Mouse (Mus musculus): ENCODE results near the gene Gstp1. TPM values are rescaled to one million over a fixed set of nuclear protein-coding genes. Genes with fewer than 3 reads are reported as not detected.

Gene Gstp1
- polyA plus RNA-seq, 1 experiment from 2014 or later = 810 TPM

DNA sequence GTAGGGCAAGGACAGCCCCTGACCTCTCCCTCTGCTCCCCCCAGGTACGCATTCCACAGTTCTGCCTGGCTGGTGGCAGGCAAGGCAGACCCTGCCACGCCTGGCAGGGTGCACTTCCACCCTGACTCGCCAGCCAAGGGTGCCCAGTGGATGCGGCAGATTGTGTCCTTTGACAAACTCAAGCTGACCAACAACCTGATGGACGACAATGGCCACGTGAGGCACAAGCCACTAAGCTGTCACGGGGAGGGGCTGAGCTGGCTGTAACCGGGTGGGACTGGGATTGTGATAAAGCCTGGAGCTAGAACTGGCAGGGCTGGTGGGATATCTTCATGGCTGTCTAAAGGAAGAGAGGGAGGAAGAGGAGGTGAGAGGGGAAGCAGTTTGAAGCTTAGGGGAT lies 40.6 kb downstream of the Gstp1 start:
- DNase-seq (ENCODE audit: low spot score) (no peak), ATAC-seq (replicated peaks; ENCODE audit: low FRiP score, low TSS enrichment, low read depth) (no peak)
- Histone ChIP-seq H3K4me1 (replicated peaks; ENCODE audit: control insufficient read depth, insufficient read depth, low read length) (peaks cover 16% of the 10 kb centered on the region), H3K36me3 (ENCODE audit: control insufficient read depth, insufficient read depth, low read length) (no peaks in the 10 kb centered on the region), H3K27me3 (replicated peaks; ENCODE audit: control insufficient read depth, insufficient read depth, low read length) (no peaks in the 10 kb centered on the region), H3K9ac (ENCODE audit: low read length) (no peak overlapping the region), H3K4me2 (ENCODE audit: low read length) (no peak overlapping the region), H3K9me3 (ENCODE audit: control insufficient read depth, low read length) (no peaks in the 10 kb centered on the region), H3K27ac (ENCODE audit: low read depth) (no peak overlapping the region), H3K4me3 (ENCODE audit: low read depth, low read length) (no peak overlapping the region)
- WGBS = 47% methylated on average over 8 of the region's 8 CpGs

- H3K9me3 ChIP-seq (ENCODE audit: control insufficient read depth, low read length) = no peaks in the 10 kb centered on the region
- no peak overlapping the region for H3K9ac ChIP-seq (ENCODE audit: low read length)
- ATAC-seq (replicated peaks; ENCODE audit: low FRiP score, low TSS enrichment, low read depth) = no peak
- H3K27me3 ChIP-seq (replicated peaks; ENCODE audit: control insufficient read depth, insufficient read depth, low read length) = no peaks in the 10 kb centered on the region
- no peak for DNase-seq (ENCODE audit: low spot score)
- H3K36me3 ChIP-seq (ENCODE audit: control insufficient read depth, insufficient read depth, low read length) = no peaks in the 10 kb centered on the region
- no peak overlapping the region for H3K27ac ChIP-seq (ENCODE audit: low read depth)
- no peak overlapping the region for H3K4me2 ChIP-seq (ENCODE audit: low read length)
- 82% methylated on average over 8 of the region's 8 CpGs for WGBS
- no peak overlapping the region for H3K4me3 ChIP-seq (ENCODE audit: low read depth, low read length)
- peaks cover 15% of the 10 kb centered on the region for H3K4me1 ChIP-seq (replicated peaks; ENCODE audit: control insufficient read depth, insufficient read depth, low read length)
Observed at GRCm38 (mm10) chr19:3996747-3997146, 41.0 kb downstream of the Gstp1 start.

GRCm38 (mm10) chr19:3996106-3996505 lies 41.7 kb downstream of the Gstp1 start:
- DNase-seq (ENCODE audit: low spot score) (no peak), ATAC-seq (replicated peaks; ENCODE audit: low FRiP score, low TSS enrichment, low read depth) (no peak)
- H3K36me3 ChIP-seq (ENCODE audit: control insufficient read depth, insufficient read depth, low read length) = no peaks in the 10 kb centered on the region
- H3K27me3 ChIP-seq (replicated peaks; ENCODE audit: control insufficient read depth, insufficient read depth, low read length) = no peaks in the 10 kb centered on the region
- no peak overlapping the region for H3K27ac ChIP-seq (ENCODE audit: low read depth)
- H3K4me3 ChIP-seq (ENCODE audit: low read depth, low read length) = no peak overlapping the region
- H3K4me1 ChIP-seq (replicated peaks; ENCODE audit: control insufficient read depth, insufficient read depth, low read length) = peaks cover 9% of the 10 kb centered on the region
- H3K9ac ChIP-seq (ENCODE audit: low read length) = no peak overlapping the region
- no peaks in the 10 kb centered on the region for H3K9me3 ChIP-seq (ENCODE audit: control insufficient read depth, low read length)
- 75% methylated on average over 7 of the region's 7 CpGs for WGBS
- H3K4me2 ChIP-seq (ENCODE audit: low read length) = no peak overlapping the region

- no peaks in the 10 kb centered on the region for H3K36me3 ChIP-seq (ENCODE audit: control insufficient read depth, insufficient read depth, low read length)
- H3K4me1 ChIP-seq (replicated peaks; ENCODE audit: control insufficient read depth, insufficient read depth, low read length) = peaks cover 5% of the 10 kb centered on the region; the same call in 1 of the 2 replicates
- no peak overlapping the region for H3K27ac ChIP-seq (ENCODE audit: low read depth)
- H3K9ac ChIP-seq (ENCODE audit: low read length) = no peak overlapping the region
- H3K27me3 ChIP-seq (replicated peaks; ENCODE audit: control insufficient read depth, insufficient read depth, low read length) = no peaks in the 10 kb centered on the region
- 66% methylated on average over 3 of the region's 3 CpGs for WGBS
- H3K4me3 ChIP-seq (ENCODE audit: low read depth, low read length) = no peak overlapping the region
- no peaks in the 10 kb centered on the region for H3K9me3 ChIP-seq (ENCODE audit: control insufficient read depth, low read length)
- no peak for DNase-seq (ENCODE audit: low spot score)
- ATAC-seq (replicated peaks; ENCODE audit: low FRiP score, low TSS enrichment, low read depth) = no peak
- no peak overlapping the region for H3K4me2 ChIP-seq (ENCODE audit: low read length)
Observed at GRCm38 (mm10) chr19:3995505-3995904, 42.3 kb downstream of the Gstp1 start.

- no peaks in the 10 kb centered on the region for H3K9me3 ChIP-seq (ENCODE audit: control insufficient read depth, low read length)
- H3K4me1 ChIP-seq (replicated peaks; ENCODE audit: control insufficient read depth, insufficient read depth, low read length) = peaks cover 5% of the 10 kb centered on the region; the same call in 1 of the 2 replicates
- ATAC-seq (replicated peaks; ENCODE audit: low FRiP score, low TSS enrichment, low read depth) = no peak
- no peak overlapping the region for H3K27ac ChIP-seq (ENCODE audit: low read depth)
- H3K4me3 ChIP-seq (ENCODE audit: low read depth, low read length) = no peak overlapping the region
- DNase-seq (ENCODE audit: low spot score) = no peak
- WGBS = 68% methylated on average over 6 of the region's 6 CpGs
- H3K27me3 ChIP-seq (replicated peaks; ENCODE audit: control insufficient read depth, insufficient read depth, low read length) = no peaks in the 10 kb centered on the region
- no peaks in the 10 kb centered on the region for H3K36me3 ChIP-seq (ENCODE audit: control insufficient read depth, insufficient read depth, low read length)
- H3K4me2 ChIP-seq (ENCODE audit: low read length) = no peak overlapping the region
- H3K9ac ChIP-seq (ENCODE audit: low read length) = no peak overlapping the region
Observed at GRCm38 (mm10) chr19:3994932-3995331, 42.9 kb downstream of the Gstp1 start.

GRCm38 (mm10) chr19:3992416-3992815 lies 45.4 kb downstream of the Gstp1 start, which contains the start of gene Tbx10:
Tbx10 (plus strand) TSS chr19:3992752.
- no peak within 1 kb of the TSS for H3K4me3 ChIP-seq (ENCODE audit: low read depth, low read length)
- no peaks in the 10 kb centered on the region for H3K4me1 ChIP-seq (replicated peaks; ENCODE audit: control insufficient read depth, insufficient read depth, low read length)
- no peaks in the 10 kb centered on the region for H3K27me3 ChIP-seq (replicated peaks; ENCODE audit: control insufficient read depth, insufficient read depth, low read length)
- H3K36me3 ChIP-seq (ENCODE audit: control insufficient read depth, insufficient read depth, low read length) = no peaks in the 10 kb centered on the region
- DNase-seq (ENCODE audit: low spot score) (no peak), ATAC-seq (replicated peaks; ENCODE audit: low FRiP score, low TSS enrichment, low read depth) (no peak)
- H3K9me3 ChIP-seq (ENCODE audit: control insufficient read depth, low read length) = no peaks in the 10 kb centered on the region
- H3K9ac ChIP-seq (ENCODE audit: low read length) = no peak within 1 kb of the TSS
- WGBS = 63% methylated on average over 5 of the region's 5 CpGs
- no peak within 1 kb of the TSS for H3K4me2 ChIP-seq (ENCODE audit: low read length)
- no peak within 1 kb of the TSS for H3K27ac ChIP-seq (ENCODE audit: low read depth)

DNA sequence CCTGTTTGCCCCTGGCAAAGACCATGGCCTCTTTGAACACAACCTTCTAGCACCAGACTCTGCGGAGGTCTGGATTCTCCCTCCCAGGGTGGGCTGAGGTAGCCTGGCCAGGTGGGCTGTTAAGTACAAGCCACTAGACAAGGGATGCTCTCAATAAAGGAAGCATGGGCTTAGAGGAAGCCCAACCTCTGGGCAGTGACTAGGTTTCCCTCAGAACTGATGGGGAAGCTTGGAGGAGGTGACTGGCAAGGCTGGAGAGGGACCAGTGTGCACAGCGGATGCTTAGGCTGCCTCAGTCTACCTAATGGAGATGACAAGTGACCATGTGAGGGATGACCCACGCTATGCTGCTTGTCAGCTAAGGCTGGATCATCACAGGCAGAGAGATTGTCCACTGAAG lies 45.8 kb downstream of the Gstp1 start:
- Histone ChIP-seq H3K9me3 (ENCODE audit: control insufficient read depth, low read length) (no peaks in the 10 kb centered on the region), H3K4me1 (replicated peaks; ENCODE audit: control insufficient read depth, insufficient read depth, low read length) (peaks cover 2% of the 10 kb centered on the region), H3K36me3 (ENCODE audit: control insufficient read depth, insufficient read depth, low read length) (no peaks in the 10 kb centered on the region), H3K9ac (ENCODE audit: low read length) (no peak overlapping the region), H3K4me3 (ENCODE audit: low read depth, low read length) (no peak overlapping the region), H3K27me3 (replicated peaks; ENCODE audit: control insufficient read depth, insufficient read depth, low read length) (no peaks in the 10 kb centered on the region), H3K27ac (ENCODE audit: low read depth) (no peak overlapping the region), H3K4me2 (ENCODE audit: low read length) (no peak overlapping the region)
- 89% methylated on average over 3 of the region's 3 CpGs for WGBS
- DNase-seq (ENCODE audit: low spot score) (no peak), ATAC-seq (replicated peaks; ENCODE audit: low FRiP score, low TSS enrichment, low read depth) (no peak)

- 89% methylated on average over 3 of the region's 3 CpGs for WGBS
- DNase-seq (ENCODE audit: low spot score) = no peak
- no peaks in the 10 kb centered on the region for H3K27me3 ChIP-seq (replicated peaks; ENCODE audit: control insufficient read depth, insufficient read depth, low read length)
- H3K36me3 ChIP-seq (ENCODE audit: control insufficient read depth, insufficient read depth, low read length) = no peaks in the 10 kb centered on the region
- H3K9ac ChIP-seq (ENCODE audit: low read length) = no peak overlapping the region
- no peak overlapping the region for H3K27ac ChIP-seq (ENCODE audit: low read depth)
- ATAC-seq (replicated peaks; ENCODE audit: low FRiP score, low TSS enrichment, low read depth) = no peak
- H3K4me2 ChIP-seq (ENCODE audit: low read length) = no peak overlapping the region
- no peak overlapping the region for H3K4me3 ChIP-seq (ENCODE audit: low read depth, low read length)
- H3K9me3 ChIP-seq (ENCODE audit: control insufficient read depth, low read length) = no peaks in the 10 kb centered on the region
- H3K4me1 ChIP-seq (replicated peaks; ENCODE audit: control insufficient read depth, insufficient read depth, low read length) = peaks cover 6% of the 10 kb centered on the region
Observed at GRCm38 (mm10) chr19:3991562-3991961, 46.2 kb downstream of the Gstp1 start.

DNA sequence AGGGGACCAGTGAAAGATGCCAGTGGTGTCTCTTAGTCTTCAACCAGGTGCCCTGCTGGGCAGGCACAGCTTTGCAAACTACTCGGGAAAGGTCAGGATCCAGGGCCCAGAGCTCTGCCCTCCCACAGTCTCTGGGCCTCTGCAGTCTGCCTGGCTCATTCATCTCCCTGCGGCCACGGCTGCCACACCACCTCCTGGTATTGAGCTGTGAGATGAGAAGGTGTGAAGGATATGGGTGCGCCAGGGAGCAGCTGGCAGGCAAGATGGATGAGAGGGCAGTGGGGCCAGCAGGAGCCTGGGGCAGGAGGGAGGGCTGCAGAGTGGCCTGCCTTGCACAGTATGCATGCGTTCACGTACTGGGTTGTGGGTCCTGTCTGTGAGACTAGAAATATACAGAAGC lies 47.0 kb downstream of the Gstp1 start:
- H3K4me2 ChIP-seq (ENCODE audit: low read length) = no peak overlapping the region
- H3K27ac ChIP-seq (ENCODE audit: low read depth) = no peak overlapping the region
- H3K4me3 ChIP-seq (ENCODE audit: low read depth, low read length) = no peak overlapping the region
- H3K4me1 ChIP-seq (replicated peaks; ENCODE audit: control insufficient read depth, insufficient read depth, low read length) = peaks cover 14% of the 10 kb centered on the region
- 24% methylated on average over 6 of the region's 6 CpGs for WGBS
- no peaks in the 10 kb centered on the region for H3K36me3 ChIP-seq (ENCODE audit: control insufficient read depth, insufficient read depth, low read length)
- DNase-seq (ENCODE audit: low spot score) = no peak
- no peak for ATAC-seq (replicated peaks; ENCODE audit: low FRiP score, low TSS enrichment, low read depth)
- H3K9ac ChIP-seq (ENCODE audit: low read length) = no peak overlapping the region
- no peaks in the 10 kb centered on the region for H3K9me3 ChIP-seq (ENCODE audit: control insufficient read depth, low read length)
- H3K27me3 ChIP-seq (replicated peaks; ENCODE audit: control insufficient read depth, insufficient read depth, low read length) = no peaks in the 10 kb centered on the region
